Mouse (Mus musculus): ENCODE measurements around the gene Rpl7a. TPM values are rescaled to one million over a fixed set of nuclear protein-coding genes. Genes with fewer than 3 reads are reported as not detected.

Rpl7a gene
- polyA plus RNA-seq, 1 experiment from 2014 or later = 347 TPM

DNA sequence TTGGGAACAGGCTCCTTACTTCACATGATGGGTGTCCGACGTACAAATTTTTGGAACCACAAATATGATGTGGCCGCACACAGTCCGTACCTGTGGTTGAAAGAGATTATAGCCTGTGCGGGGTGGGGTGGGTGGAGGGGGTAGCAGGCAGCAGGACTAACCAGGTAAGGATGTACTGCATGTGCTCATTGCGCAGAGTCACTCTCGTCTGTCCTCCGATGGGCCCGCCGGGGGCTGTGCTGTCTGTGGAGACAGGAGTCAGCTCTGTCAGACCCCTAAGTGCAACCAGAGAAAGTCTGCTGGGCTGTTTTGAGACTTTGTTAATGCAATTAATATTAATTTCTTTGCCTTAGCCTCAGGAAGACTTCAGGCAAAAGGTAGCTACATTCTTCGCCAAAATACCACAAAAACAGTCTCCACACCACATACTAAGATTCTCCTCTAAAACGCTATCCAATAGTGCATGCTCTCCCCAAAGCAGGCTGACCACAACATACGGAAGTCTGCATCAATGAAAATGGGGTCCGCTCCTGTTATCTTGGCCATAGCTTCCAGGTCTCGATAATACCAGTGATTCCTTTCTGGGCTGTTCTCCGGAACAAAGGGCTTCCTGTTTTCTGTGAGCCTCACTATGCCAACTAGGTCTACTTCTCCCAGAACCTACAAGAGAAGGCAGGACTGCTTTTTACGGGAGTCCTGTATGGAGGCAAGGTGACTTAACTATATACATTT lies 3.0 kb downstream of the Rpl7a start:
- Histone ChIP-seq H3K4me3 (ENCODE audit: low read depth, low read length) (no peak overlapping the region), H3K9ac (replicated peaks) (peak overlapping the region; percentile 7; the same call in 1 of the 2 replicates), H3K9me3 (ENCODE audit: low read length) (no peaks in the 10 kb centered on the region), H3K27me3 (ENCODE audit: insufficient read depth, low read length) (no peaks in the 10 kb centered on the region), H3K4me1 (ENCODE audit: insufficient read depth) (peaks cover 42% of the 10 kb centered on the region), H3K4me2 (ENCODE audit: low read depth, low read length) (0 out of 2 replicates have a peak overlapping the region, but pooled peaks have one; percentile 13), H3K36me3 (replicated peaks; ENCODE audit: insufficient read depth, low read length) (peaks cover 39% of the 10 kb centered on the region), H3K27ac (ENCODE audit: low read depth) (0 out of 2 replicates have a peak overlapping the region, but pooled peaks have one; percentile 16)
- 70% methylated on average over 17 of the region's 17 CpGs for WGBS (ENCODE audit: insufficient replicate concordance)
- DNase-seq (no peak), ATAC-seq (no peak)
- TF ChIP-seq EP300 (IDR thresholded peaks at IDR 0.05; ENCODE audit: low read depth) = no peak
- no peak for TF ChIP-seq CTCF (IDR thresholded peaks at IDR 0.05; ENCODE audit: low read depth)

DNA sequence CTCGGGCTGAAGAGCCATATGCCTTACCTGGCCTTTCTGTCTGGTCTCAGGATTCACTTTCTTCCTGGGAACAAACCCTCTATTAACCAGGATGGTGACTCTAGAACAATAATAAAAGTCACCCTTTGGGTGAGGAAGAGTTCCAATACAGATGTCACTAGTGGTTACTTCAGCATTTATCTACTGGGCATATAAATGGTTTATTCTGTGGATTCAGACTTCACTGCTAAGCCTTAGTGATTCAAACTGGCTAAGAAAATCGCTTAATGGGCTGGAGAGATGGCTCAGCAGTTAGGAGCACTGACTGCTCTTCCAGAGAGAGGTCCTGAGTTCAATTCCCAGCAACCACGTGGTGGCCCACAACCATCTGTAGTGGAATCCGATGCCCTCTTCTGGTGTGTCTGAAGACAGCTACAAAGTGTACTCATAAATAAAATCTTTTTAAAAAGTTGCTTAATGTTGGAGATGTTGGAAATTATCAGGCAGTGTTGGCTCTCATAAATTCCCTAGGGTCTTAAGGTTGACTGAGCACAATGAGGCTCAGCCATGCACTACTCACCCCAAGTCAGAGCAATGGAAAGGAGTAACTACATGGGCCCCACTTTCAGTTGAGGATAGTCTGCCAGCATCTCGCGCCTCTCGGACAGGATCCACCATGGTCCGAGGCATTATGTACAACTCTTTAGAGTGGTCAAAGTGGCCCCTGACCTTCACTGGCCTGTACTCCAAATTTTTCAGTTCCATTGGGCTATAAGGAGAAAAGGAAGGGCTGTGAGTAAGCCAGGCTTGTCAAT lies 3.8 kb downstream of the Rpl7a start:
- no peaks in the 10 kb centered on the region for H3K9me3 ChIP-seq (ENCODE audit: low read length)
- DNase-seq (no peak), ATAC-seq (no peak)
- H3K27ac ChIP-seq (ENCODE audit: low read depth) = 0 out of 2 replicates have a peak overlapping the region, but pooled peaks have one; percentile 16
- no peak overlapping the region for H3K4me3 ChIP-seq (ENCODE audit: low read depth, low read length)
- H3K9ac ChIP-seq (replicated peaks) = peak overlapping the region; percentile 70; the same call in 1 of the 2 replicates
- 0 out of 2 replicates have a peak overlapping the region, but pooled peaks have one; percentile 92 for H3K4me2 ChIP-seq (ENCODE audit: low read depth, low read length)
- peaks cover 35% of the 10 kb centered on the region for H3K4me1 ChIP-seq (ENCODE audit: insufficient read depth)
- H3K36me3 ChIP-seq (replicated peaks; ENCODE audit: insufficient read depth, low read length) = peaks cover 46% of the 10 kb centered on the region
- H3K27me3 ChIP-seq (ENCODE audit: insufficient read depth, low read length) = no peaks in the 10 kb centered on the region
- TF ChIP-seq CTCF (IDR thresholded peaks at IDR 0.05; ENCODE audit: low read depth) (no peak), EP300 (IDR thresholded peaks at IDR 0.05; ENCODE audit: low read depth) (no peak)
- WGBS (ENCODE audit: insufficient replicate concordance) = 55% methylated on average over 8 of the region's 8 CpGs

DNA sequence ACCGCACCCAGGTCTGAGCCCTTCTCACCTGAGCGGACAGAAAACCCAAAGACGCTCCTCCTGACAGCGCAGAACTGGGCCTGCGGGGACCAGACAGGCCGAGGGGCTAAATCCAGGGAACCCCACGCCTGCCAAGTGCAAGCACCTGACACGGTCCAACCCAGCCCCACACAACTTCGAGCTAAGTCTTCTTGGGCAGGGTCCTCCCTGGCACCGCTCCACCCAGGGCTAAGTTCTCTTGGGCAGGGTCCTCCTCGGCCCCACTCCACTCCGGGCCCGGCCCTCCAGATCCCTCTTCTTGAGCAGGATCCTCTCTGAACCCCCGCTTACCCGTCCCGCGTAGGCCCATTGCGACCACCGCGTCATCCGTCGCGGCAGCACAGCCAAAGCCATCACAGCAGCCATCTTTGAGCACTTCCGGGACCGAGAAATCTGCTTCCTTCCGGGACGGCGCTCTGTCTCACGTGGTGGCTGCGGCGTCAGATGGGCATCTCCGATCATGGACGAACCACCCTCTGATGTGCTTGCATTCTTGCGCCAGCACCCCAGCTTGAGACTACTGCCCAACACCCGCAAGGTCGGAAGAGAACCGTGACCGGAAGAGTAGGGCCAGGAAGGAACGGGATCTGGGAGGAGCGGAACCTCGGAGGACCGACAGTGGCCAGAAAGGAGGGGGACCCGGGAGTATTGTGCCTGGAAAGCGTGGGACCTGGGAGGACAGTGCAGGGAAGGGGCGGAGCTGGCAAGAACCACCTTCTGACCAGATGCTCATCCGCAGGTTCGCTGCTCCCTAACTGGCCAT lies 5.6 kb downstream of the Rpl7a start, which contains the start of the genes Surf2 and Surf1:
Gene Surf2, plus strand, starts transcription at position 441 of the 802 bp plus-strand sequence.
Gene Surf1, minus strand, starts transcription at position 604 of the 802 bp plus-strand sequence.
- no peaks in the 10 kb centered on the region for H3K9me3 ChIP-seq (ENCODE audit: low read length)
- peak within 1 kb of the TSS; percentile 70 for H3K9ac ChIP-seq (replicated peaks)
- peaks cover 64% of the 10 kb centered on the region for H3K36me3 ChIP-seq (replicated peaks; ENCODE audit: insufficient read depth, low read length)
- H3K4me2 ChIP-seq (ENCODE audit: low read depth, low read length) = peak within 1 kb of the TSS; percentile 92
- TF ChIP-seq EP300 (IDR thresholded peaks at IDR 0.05; ENCODE audit: low read depth) (no peak), CTCF (IDR thresholded peaks at IDR 0.05; ENCODE audit: low read depth) (no peak)
- H3K27me3 ChIP-seq (ENCODE audit: insufficient read depth, low read length) = no peaks in the 10 kb centered on the region
- H3K4me3 ChIP-seq (ENCODE audit: low read depth, low read length) = peak within 1 kb of the TSS; percentile 69
- peaks cover 35% of the 10 kb centered on the region for H3K4me1 ChIP-seq (ENCODE audit: insufficient read depth)
- DNase-seq (peak; percentile 85), ATAC-seq (peak; percentile 83)
- 2% methylated on average over 47 of the region's 47 CpGs for WGBS (ENCODE audit: insufficient replicate concordance)
- peak within 1 kb of the TSS; percentile 76 for H3K27ac ChIP-seq (ENCODE audit: low read depth)

DNA sequence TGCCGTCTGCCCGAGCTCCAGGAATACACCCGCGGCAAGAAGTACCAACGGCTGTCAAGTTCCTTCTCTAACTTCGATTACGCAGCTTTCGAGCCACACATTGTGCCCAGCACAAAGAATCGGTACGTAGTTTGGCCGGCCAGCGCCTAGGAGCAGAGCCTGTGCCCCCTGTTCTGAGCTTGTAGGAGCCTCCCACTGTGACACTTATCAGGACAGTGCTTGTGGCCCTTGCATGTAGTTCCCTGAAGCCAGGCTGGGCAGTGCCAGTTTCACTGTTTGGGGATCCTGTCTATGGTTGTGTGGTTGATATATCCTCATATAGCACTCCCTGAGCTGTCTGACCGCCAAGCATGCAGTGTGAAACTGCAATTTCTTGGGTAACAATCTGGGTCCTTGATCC lies 6.2 kb downstream of the Rpl7a start:
- ATAC-seq = peak; percentile 12
- H3K9me3 ChIP-seq (ENCODE audit: low read length) = no peaks in the 10 kb centered on the region
- H3K9ac ChIP-seq (replicated peaks) = peak overlapping the region; percentile 70
- WGBS (ENCODE audit: insufficient replicate concordance) = 2% methylated on average over 13 of the region's 13 CpGs
- peak overlapping the region; percentile 69 for H3K4me3 ChIP-seq (ENCODE audit: low read depth, low read length)
- TF ChIP-seq CTCF (IDR thresholded peaks at IDR 0.05; ENCODE audit: low read depth) = no peak
- TF ChIP-seq EP300 (IDR thresholded peaks at IDR 0.05; ENCODE audit: low read depth) = no peak
- H3K27me3 ChIP-seq (ENCODE audit: insufficient read depth, low read length) = no peaks in the 10 kb centered on the region
- peak overlapping the region; percentile 92 for H3K4me2 ChIP-seq (ENCODE audit: low read depth, low read length)
- H3K4me1 ChIP-seq (ENCODE audit: insufficient read depth) = peaks cover 33% of the 10 kb centered on the region
- no peak for DNase-seq
- H3K27ac ChIP-seq (ENCODE audit: low read depth) = peak overlapping the region; percentile 76
- peaks cover 67% of the 10 kb centered on the region for H3K36me3 ChIP-seq (replicated peaks; ENCODE audit: insufficient read depth, low read length)

DNA sequence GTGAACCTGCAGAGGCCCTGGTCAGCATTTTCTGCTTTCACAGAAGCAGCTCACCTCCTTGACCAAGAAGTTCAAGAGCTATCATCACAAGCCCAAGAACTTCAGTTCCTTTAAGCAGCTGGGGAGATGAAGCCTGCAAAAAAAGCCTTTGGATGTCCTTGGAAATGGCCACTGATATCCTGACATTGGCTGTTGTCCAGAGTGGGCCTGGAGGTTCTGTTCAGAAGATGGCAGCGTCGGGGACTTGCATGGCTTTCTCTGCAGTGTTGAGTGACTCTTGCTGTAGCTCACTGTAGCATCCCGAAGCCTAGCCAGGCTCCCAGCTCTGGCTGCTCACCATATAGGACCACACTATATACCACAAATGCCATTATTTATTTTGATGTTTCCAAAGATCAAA lies 9.1 kb downstream of the Rpl7a start:
- TF ChIP-seq EP300 (IDR thresholded peaks at IDR 0.05; ENCODE audit: low read depth) (no peak), CTCF (IDR thresholded peaks at IDR 0.05; ENCODE audit: low read depth) (no peak)
- no peaks in the 10 kb centered on the region for H3K9me3 ChIP-seq (ENCODE audit: low read length)
- no peak for DNase-seq
- H3K9ac ChIP-seq (replicated peaks) = no peak overlapping the region
- H3K4me3 ChIP-seq (ENCODE audit: low read depth, low read length) = no peak overlapping the region
- WGBS (ENCODE audit: insufficient replicate concordance) = 81% methylated on average over 3 of the region's 3 CpGs
- no peak overlapping the region for H3K27ac ChIP-seq (ENCODE audit: low read depth)
- H3K4me1 ChIP-seq (ENCODE audit: insufficient read depth) = peaks cover 25% of the 10 kb centered on the region
- no peak for ATAC-seq
- H3K36me3 ChIP-seq (replicated peaks; ENCODE audit: insufficient read depth, low read length) = peaks cover 68% of the 10 kb centered on the region
- H3K4me2 ChIP-seq (ENCODE audit: low read depth, low read length) = no peak overlapping the region
- H3K27me3 ChIP-seq (ENCODE audit: insufficient read depth, low read length) = no peaks in the 10 kb centered on the region
